Mouse (Mus musculus): ENCODE measurements at regions not wholly inside any gene's neighbourhood (a gene's known extent, or its start where the extent isn't known, plus 50 kb on each side); places are given as distances from the start of the nearest gene placed in this dataset.

- no peak overlapping the region for H3K9ac ChIP-seq (replicated peaks; ENCODE audit: low read length)
- ATAC-seq (ENCODE audit: low FRiP score, low TSS enrichment) (no peak), DNase-seq (no peak)
- no peaks in the 10 kb centered on the region for H3K36me3 ChIP-seq (ENCODE audit: control insufficient read depth, insufficient read depth, low read length)
- no peaks in the 10 kb centered on the region for H3K9me3 ChIP-seq (ENCODE audit: control insufficient read depth, low read length)
- WGBS: 87% methylated on average over 1 of the region's 1 CpGs
- H3K4me1 ChIP-seq (ENCODE audit: control insufficient read depth, insufficient read depth, low read length): no peaks in the 10 kb centered on the region
- H3K27ac ChIP-seq (replicated peaks; ENCODE audit: low read depth, low read length): no peak overlapping the region
- H3K4me2 ChIP-seq (ENCODE audit: low read length): no peak overlapping the region
- H3K4me3 ChIP-seq (replicated peaks; ENCODE audit: low read depth, low read length): no peak overlapping the region
- no peaks in the 10 kb centered on the region for H3K27me3 ChIP-seq (ENCODE audit: control insufficient read depth, insufficient read depth, low read length)
These were observed 483.0 kb upstream of the Pappa start for GRCm38 (mm10) chr4:64640976-64641375.

DNA sequence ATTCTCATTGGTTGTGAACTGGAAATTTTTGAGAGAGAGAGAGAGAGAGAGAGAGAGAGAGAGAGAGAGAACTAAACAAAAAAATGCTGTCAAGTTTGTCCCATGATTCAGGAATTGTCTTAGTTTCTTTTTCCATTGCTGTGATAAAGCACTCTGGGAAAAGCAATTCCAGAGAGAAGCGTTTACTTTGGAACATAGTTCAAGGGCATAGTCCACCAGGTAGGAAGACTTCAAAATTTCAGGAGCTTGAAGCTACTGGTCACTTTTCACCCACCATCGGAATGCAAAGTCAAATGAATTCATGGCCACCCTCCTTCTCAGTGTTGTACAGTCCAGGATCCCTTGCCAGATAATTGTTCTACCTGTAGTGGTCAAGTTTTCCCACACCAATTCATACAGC, 478.8 kb upstream of the Pappa start:
- Histone ChIP-seq H3K9me3 (ENCODE audit: control insufficient read depth, low read length) (no peaks in the 10 kb centered on the region), H3K4me1 (ENCODE audit: control insufficient read depth, insufficient read depth, low read length) (no peaks in the 10 kb centered on the region), H3K27ac (replicated peaks; ENCODE audit: low read depth, low read length) (no peak overlapping the region), H3K27me3 (ENCODE audit: control insufficient read depth, insufficient read depth, low read length) (no peaks in the 10 kb centered on the region), H3K9ac (replicated peaks; ENCODE audit: low read length) (no peak overlapping the region), H3K4me2 (ENCODE audit: low read length) (no peak overlapping the region), H3K36me3 (ENCODE audit: control insufficient read depth, insufficient read depth, low read length) (no peaks in the 10 kb centered on the region), H3K4me3 (replicated peaks; ENCODE audit: low read depth, low read length) (no peak overlapping the region)
- DNase-seq (no peak), ATAC-seq (ENCODE audit: low FRiP score, low TSS enrichment) (no peak)
- WGBS: 91% methylated on average over 2 of the region's 2 CpGs

GRCm38 (mm10) chr4:64654157-64654556, 469.8 kb upstream of the Pappa start:
- DNase-seq (no peak), ATAC-seq (ENCODE audit: low FRiP score, low TSS enrichment) (no peak)
- WGBS: 78% methylated on average over 3 of the region's 3 CpGs
- no peaks in the 10 kb centered on the region for H3K4me1 ChIP-seq (ENCODE audit: control insufficient read depth, insufficient read depth, low read length)
- H3K36me3 ChIP-seq (ENCODE audit: control insufficient read depth, insufficient read depth, low read length): no peaks in the 10 kb centered on the region
- H3K27me3 ChIP-seq (ENCODE audit: control insufficient read depth, insufficient read depth, low read length): no peaks in the 10 kb centered on the region
- H3K27ac ChIP-seq (replicated peaks; ENCODE audit: low read depth, low read length): no peak overlapping the region
- no peak overlapping the region for H3K4me3 ChIP-seq (replicated peaks; ENCODE audit: low read depth, low read length)
- no peak overlapping the region for H3K4me2 ChIP-seq (ENCODE audit: low read length)
- H3K9ac ChIP-seq (replicated peaks; ENCODE audit: low read length): no peak overlapping the region
- no peaks in the 10 kb centered on the region for H3K9me3 ChIP-seq (ENCODE audit: control insufficient read depth, low read length)

DNA sequence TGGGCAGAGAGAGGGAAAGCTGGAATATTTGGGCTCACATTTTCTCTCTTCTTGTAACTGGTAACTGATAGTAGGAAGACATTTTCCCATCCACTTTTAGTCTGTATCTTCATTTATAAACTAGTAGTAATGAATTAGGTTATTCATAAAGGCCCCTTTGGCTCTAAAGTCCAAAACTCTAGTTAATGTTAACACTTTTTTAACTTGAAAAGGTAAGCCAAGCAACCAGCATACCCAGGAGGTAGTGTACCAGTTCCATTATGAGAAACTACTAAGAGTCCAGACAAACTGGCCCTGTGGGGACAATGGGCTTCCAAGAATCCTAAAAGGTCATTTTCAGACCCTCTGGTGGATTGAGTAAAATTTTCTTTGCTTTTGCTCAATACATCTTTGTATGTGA, 468.4 kb upstream of the Pappa start:
- Histone ChIP-seq H3K36me3 (ENCODE audit: control insufficient read depth, insufficient read depth, low read length) (no peaks in the 10 kb centered on the region), H3K27me3 (ENCODE audit: control insufficient read depth, insufficient read depth, low read length) (no peaks in the 10 kb centered on the region), H3K4me1 (ENCODE audit: control insufficient read depth, insufficient read depth, low read length) (no peaks in the 10 kb centered on the region), H3K27ac (replicated peaks; ENCODE audit: low read depth, low read length) (no peak overlapping the region), H3K9ac (replicated peaks; ENCODE audit: low read length) (no peak overlapping the region), H3K9me3 (ENCODE audit: control insufficient read depth, low read length) (no peaks in the 10 kb centered on the region), H3K4me3 (replicated peaks; ENCODE audit: low read depth, low read length) (no peak overlapping the region), H3K4me2 (ENCODE audit: low read length) (no peak overlapping the region)
- DNase-seq (no peak), ATAC-seq (ENCODE audit: low FRiP score, low TSS enrichment) (no peak)

DNA sequence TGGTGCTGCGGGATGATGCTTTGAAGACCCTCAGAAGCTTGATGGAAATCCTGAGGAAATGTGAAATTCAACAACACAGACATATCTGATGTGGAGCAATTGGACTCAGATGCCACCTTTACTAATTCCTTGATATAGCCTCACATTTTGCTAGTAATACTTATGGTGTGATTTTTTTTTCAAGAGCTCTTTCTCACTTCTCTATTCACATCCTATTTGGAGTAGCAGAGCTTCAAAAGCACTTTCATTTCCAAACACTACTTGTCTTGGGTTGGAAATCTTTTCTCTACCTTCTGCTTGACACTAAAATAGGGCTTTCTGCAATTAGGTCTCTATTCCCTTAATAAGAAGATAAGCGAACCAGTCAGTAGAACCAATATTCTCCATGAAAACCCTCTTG, 460.3 kb upstream of the Pappa start:
- H3K36me3 ChIP-seq (ENCODE audit: control insufficient read depth, insufficient read depth, low read length): no peaks in the 10 kb centered on the region
- H3K4me2 ChIP-seq (ENCODE audit: low read length): no peak overlapping the region
- no peaks in the 10 kb centered on the region for H3K9me3 ChIP-seq (ENCODE audit: control insufficient read depth, low read length)
- ATAC-seq (ENCODE audit: low FRiP score, low TSS enrichment) (no peak), DNase-seq (no peak)
- H3K9ac ChIP-seq (replicated peaks; ENCODE audit: low read length): no peak overlapping the region
- no peaks in the 10 kb centered on the region for H3K27me3 ChIP-seq (ENCODE audit: control insufficient read depth, insufficient read depth, low read length)
- H3K4me1 ChIP-seq (ENCODE audit: control insufficient read depth, insufficient read depth, low read length): no peaks in the 10 kb centered on the region
- H3K4me3 ChIP-seq (replicated peaks; ENCODE audit: low read depth, low read length): no peak overlapping the region
- H3K27ac ChIP-seq (replicated peaks; ENCODE audit: low read depth, low read length): no peak overlapping the region
- WGBS: 77% methylated on average over 2 of the region's 2 CpGs

DNA sequence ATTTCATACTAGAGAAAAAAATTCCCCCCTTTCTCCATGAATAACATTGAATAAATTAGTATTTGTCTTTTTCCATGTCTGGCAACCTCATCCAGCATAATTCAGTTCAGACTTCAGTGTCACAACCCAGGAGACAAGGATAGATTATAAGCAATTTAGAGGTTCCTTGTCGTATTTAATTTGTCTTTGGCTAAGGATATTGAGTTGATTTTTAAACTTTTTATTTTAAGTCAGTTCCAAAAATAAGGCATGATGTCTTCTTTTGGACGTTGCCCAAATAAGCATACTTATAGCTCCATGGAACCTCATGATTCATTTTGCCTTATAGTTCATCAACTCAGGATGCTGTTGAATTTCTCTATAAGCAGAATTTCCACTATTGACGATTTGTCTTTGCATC, 456.0 kb upstream of the Pappa start:
- Histone ChIP-seq H3K9ac (replicated peaks; ENCODE audit: low read length) (no peak overlapping the region), H3K4me1 (ENCODE audit: control insufficient read depth, insufficient read depth, low read length) (no peaks in the 10 kb centered on the region), H3K27me3 (ENCODE audit: control insufficient read depth, insufficient read depth, low read length) (no peaks in the 10 kb centered on the region), H3K4me2 (ENCODE audit: low read length) (no peak overlapping the region), H3K36me3 (ENCODE audit: control insufficient read depth, insufficient read depth, low read length) (no peaks in the 10 kb centered on the region), H3K27ac (replicated peaks; ENCODE audit: low read depth, low read length) (no peak overlapping the region), H3K9me3 (ENCODE audit: control insufficient read depth, low read length) (no peaks in the 10 kb centered on the region), H3K4me3 (replicated peaks; ENCODE audit: low read depth, low read length) (no peak overlapping the region)
- DNase-seq: no peak
- 90% methylated on average over 3 of the region's 3 CpGs for WGBS
- no peak for ATAC-seq (ENCODE audit: low FRiP score, low TSS enrichment)

DNA sequence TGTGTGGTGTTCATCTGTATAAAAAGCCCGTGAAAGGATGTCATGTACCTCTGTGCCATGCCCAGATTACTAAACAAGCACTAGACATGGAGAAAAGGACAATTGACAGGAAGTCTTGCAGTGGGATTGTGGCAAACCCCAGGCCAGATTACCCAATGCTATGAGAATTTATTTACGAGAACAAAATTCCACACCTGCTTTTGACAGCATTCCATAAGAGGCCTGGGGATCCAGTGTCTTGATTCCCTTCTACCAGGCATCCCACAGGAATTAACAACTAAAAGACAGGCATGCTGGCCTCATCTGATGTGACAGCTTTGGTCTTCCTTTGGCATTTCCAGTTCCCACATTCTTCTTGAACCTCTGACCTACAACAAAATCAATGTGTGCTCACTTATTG, 454.3 kb upstream of the Pappa start:
- Histone ChIP-seq H3K27me3 (ENCODE audit: control insufficient read depth, insufficient read depth, low read length) (no peaks in the 10 kb centered on the region), H3K9ac (replicated peaks; ENCODE audit: low read length) (no peak overlapping the region), H3K4me2 (ENCODE audit: low read length) (no peak overlapping the region), H3K36me3 (ENCODE audit: control insufficient read depth, insufficient read depth, low read length) (no peaks in the 10 kb centered on the region), H3K27ac (replicated peaks; ENCODE audit: low read depth, low read length) (no peak overlapping the region), H3K9me3 (ENCODE audit: control insufficient read depth, low read length) (no peaks in the 10 kb centered on the region), H3K4me1 (ENCODE audit: control insufficient read depth, insufficient read depth, low read length) (no peaks in the 10 kb centered on the region), H3K4me3 (replicated peaks; ENCODE audit: low read depth, low read length) (no peak overlapping the region)
- no peak for DNase-seq
- 74% methylated on average over 2 of the region's 2 CpGs for WGBS
- no peak for ATAC-seq (ENCODE audit: low FRiP score, low TSS enrichment)

DNA sequence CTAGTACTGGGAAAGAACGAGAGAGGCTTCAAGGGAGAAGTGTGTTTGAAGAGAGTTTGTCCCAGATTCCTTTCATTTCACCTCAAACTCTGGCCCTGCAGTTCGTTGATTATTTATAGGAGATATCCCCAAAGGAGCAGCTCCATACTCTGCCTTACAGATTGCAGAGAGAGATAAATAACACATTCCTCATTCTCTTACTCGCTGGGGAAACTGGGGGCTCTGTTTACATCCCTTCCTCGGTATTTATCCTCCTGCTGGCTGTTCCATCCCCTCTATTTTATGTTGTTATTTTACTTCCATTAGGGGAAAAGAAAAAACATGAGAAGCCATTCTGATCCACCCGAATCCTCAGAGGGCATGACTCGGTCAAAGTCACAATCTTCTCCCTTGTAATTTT, 447.5 kb upstream of the Pappa start:
- H3K9me3 ChIP-seq (ENCODE audit: control insufficient read depth, low read length): no peaks in the 10 kb centered on the region
- no peaks in the 10 kb centered on the region for H3K36me3 ChIP-seq (ENCODE audit: control insufficient read depth, insufficient read depth, low read length)
- H3K4me3 ChIP-seq (replicated peaks; ENCODE audit: low read depth, low read length): no peak overlapping the region
- DNase-seq (peak; percentile 28), ATAC-seq (ENCODE audit: low FRiP score, low TSS enrichment) (no peak)
- H3K9ac ChIP-seq (replicated peaks; ENCODE audit: low read length): no peak overlapping the region
- H3K4me1 ChIP-seq (ENCODE audit: control insufficient read depth, insufficient read depth, low read length): no peaks in the 10 kb centered on the region
- no peak overlapping the region for H3K27ac ChIP-seq (replicated peaks; ENCODE audit: low read depth, low read length)
- 59% methylated on average over 6 of the region's 6 CpGs for WGBS
- no peak overlapping the region for H3K4me2 ChIP-seq (ENCODE audit: low read length)
- H3K27me3 ChIP-seq (ENCODE audit: control insufficient read depth, insufficient read depth, low read length): no peaks in the 10 kb centered on the region

- DNase-seq: peak; percentile 31
These were observed 447.1 kb upstream of the Pappa start for GRCm38 (mm10) chr4:64676881-64677280.

More at GRCm38 (mm10) chr4:64676881-64677280, 447.1 kb upstream of the Pappa start:
- Histone ChIP-seq H3K4me1 (ENCODE audit: control insufficient read depth, insufficient read depth, low read length) (no peaks in the 10 kb centered on the region), H3K9ac (replicated peaks; ENCODE audit: low read length) (no peak overlapping the region), H3K27ac (replicated peaks; ENCODE audit: low read depth, low read length) (0 out of 2 replicates have a peak overlapping the region, but pooled peaks have one; percentile 37), H3K4me3 (replicated peaks; ENCODE audit: low read depth, low read length) (no peak overlapping the region), H3K4me2 (ENCODE audit: low read length) (no peak overlapping the region), H3K9me3 (ENCODE audit: control insufficient read depth, low read length) (no peaks in the 10 kb centered on the region), H3K36me3 (ENCODE audit: control insufficient read depth, insufficient read depth, low read length) (no peaks in the 10 kb centered on the region), H3K27me3 (ENCODE audit: control insufficient read depth, insufficient read depth, low read length) (no peaks in the 10 kb centered on the region)
- ATAC-seq (ENCODE audit: low FRiP score, low TSS enrichment): no peak
- 74% methylated on average over 5 of the region's 5 CpGs for WGBS

All from midbrain, embryonic 14.5 days (tissue).